Mouse (Mus musculus) A20 (cell line): ENCODE measurements around the gene Csde1.

ENCODE experiments used
- DNase-seq: peaks from one replicate; pipeline ENCODE4 v3.0.0-alpha.2; 2011; ENCODE audit warnings: low read depth, low spot score

Gene Csde1

DNA sequence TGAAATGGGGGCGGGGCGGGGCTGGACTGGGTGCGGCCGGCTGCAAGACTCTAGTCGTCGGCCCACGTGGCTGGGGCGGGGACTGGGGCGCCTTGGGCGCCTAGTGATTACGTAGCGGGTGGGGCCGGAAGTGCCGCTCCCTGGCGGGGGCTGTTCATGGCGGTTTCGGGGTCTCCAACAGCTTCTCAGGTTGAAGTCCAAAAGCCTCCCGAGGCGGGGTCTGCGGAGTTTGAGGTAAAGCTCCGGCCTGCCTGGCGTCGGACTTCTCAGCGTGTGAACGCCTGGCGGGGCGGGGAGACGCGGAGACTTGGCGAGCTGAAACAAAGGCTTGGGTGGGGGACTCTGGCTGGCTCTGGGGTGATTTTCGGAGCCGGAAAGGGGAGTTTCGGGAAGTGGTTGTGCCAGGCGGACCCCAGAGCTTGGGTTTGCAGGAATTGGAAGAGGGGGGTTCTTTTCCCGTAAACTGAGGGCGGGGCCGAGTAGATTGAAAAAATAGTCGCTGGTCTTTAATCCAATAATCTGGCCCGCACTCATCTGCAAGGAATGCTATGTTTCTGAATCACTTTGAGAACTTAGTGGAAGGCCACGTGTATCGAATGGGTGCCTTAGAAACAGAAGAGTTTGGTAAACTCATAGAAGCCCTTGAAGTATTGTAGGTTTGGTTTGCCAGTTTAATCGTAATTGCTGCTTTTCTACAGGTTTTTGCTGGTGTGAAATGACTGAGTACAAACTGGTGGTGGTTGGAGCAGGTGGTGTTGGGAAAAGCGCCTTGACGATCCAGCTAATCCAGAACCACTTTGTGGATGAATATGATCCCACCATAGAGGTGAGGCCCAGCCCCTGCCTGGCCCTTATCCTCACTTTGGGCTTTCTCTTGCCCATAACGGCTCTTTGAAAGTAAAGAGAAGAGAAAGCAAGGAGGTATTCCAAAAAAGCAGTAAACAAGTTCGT, 38.3 kb downstream of the Csde1 start, which contains the start of gene Nras:
Gene Nras (plus strand): TSS at position 79 of the 951 bp plus-strand sequence.
- peak; percentile 94 for DNase-seq

DNA sequence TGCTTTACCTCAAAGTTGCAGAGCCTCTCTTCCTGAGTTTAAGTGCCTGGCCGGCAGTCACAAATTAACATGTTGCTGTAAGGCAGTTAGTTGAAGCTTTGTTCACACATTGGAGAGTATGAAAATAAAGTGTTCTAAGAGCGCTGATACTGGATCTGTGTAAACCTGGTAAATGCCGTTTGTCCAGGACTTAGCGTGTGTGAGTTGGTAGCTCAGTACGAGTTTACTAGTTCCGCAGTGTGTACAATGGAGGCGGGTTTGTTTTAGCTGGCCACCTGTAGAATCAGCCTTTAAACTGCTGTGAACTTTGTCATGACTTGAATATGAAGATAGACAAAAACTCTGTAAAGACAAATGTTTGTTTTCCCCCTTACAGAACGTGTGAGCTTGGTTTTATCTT, 46.7 kb downstream of the Csde1 start:
- no peak for DNase-seq

DNA sequence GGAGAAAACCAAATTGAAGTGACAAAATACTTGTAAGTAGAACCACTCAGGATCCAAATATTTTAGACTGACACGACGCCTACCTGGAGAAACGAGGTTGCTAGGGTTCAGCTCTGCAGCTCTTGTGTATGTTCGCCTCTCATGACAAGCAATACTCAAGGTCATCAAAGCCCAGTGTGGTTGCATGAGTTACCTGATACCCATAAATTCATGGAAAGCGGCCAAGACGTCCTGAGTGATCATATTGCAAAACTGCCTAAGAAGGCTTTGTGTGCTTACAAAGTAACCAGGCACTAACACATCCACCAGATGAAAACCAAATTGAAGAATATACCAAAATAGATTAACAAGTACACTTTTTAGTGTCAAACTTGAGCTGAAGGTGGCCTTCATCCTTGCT, 48.7 kb downstream of the Csde1 start:
- DNase-seq, result no peak

DNA sequence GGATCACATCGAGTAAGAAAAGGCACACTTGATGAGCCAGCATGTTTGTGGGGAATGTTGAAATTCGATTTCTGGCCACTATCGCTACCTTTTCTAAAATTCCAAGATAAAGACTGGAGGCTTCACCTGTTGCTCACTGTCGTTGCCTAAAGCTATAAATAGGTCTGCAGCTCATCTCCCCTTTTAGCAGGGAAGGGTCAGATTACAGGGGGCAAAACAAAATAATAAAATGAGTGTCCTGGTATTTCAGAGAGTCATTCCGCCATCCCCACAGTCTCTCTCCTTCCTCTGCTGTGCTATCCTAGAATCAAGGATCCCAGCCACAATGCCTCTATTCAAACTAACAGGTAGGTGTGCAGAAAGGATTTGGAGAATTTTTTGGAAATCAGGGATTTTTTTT, 53.5 kb downstream of the Csde1 start, which contains the start of gene Ampd1:
Gene Ampd1 (plus strand): TSS at position 244 of the 400 bp plus-strand sequence.
- DNase-seq, result no peak

DNA sequence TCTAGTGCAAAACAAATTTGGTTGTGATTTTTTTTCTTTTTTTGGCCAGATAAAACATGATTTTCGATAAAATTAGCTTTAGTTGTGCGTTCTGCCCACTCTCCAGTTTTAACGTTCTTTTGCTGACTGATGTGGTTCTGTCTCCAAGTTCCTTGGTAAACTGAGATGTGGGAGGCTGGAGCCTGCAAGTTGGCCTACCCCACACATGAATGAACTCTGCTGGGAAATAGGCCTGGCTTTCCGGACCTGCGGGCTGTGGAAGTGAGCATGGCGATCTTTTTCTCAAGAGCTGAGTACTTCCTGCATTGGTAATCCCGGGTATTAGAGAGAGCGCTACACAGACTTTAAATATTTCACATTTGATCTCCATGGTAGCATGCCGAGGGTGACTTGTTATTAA, 55.6 kb downstream of the Csde1 start:
- no peak for DNase-seq

DNA sequence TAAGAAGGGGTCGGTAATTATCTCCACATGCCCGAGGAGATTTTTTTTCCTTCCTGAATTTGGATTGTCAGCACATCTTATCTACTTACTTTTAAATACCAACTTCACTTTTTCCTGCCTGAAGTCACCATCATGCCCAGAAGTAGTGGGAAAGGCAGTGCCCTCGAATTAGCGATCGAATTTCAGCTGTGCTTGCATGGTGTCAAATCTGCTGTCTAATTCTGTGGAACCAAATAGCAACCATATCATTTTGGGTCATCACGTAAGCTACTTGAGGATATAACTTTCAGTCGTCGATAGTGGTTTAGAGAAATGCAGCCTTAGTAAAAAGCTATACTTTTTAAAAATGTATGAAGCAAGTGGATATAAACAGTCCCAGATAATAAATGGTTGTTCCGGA, 56.2 kb downstream of the Csde1 start:
- no peak for DNase-seq

DNA sequence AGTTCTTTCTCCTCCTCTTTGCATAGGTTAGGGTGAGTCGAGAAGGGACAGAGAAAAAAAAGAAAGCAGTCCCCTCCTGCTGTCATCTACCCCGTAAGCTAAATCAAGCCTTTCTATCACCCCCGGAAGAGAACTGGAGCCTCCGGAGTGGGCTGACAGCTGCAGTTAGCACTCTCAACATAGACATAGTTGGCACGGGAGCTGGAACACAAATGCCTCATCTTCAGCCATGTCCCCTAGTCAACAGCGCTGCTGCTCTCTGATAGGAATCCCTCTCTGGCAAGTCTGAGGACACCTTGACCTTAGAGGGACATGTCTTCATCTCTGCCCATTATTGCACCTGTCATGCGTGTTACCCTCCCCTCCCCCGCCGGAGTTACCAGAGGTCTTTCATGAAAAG, 59.1 kb downstream of the Csde1 start:
- no peak for DNase-seq

DNA sequence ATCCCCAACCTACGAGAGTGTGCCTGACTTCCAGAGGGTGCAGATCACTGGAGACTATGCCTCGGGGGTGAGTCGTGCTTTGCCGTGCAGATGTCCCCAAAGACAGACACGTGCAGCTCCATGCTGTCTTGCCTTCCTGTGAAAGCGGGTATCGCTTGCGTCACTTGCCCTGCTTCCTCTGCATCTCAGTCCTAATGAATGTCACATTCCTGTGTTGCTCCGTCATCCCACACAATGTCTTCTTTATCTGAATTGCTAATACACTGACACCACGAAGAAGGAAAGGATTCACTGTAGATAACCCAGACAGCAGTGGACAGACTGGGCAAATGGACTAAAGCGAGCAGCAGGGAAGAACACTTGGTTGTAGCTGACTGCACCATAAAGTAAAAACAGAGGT, 60.8 kb downstream of the Csde1 start:
- DNase-seq, result no peak

DNA sequence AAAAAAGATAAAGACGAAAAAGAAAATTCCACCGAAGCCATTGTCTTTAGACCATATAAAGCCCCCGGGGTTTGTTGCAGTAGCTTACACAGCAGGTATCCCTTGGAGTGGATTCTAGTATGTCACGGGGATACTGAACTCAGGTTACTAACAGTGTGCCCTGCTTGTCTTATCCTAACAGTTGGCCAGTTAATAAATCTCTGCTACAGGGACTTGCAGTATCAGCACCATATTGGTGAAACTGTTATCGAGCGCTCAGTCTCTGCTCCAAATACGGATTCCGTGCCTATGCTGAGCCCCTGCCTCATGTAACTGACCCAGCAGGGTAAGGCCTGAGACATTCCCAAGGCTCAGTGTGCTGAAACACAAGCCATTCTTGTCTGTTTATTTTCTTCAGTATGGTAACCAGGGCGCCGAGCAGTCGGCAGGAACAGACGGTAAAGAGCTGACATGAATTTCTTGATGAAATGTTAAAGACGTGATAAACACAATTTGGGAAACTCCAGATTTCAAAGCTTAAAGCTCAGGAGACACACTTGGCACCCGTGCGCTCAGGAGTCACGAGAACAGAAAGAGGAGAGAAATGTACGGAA, 61.7 kb downstream of the Csde1 start:
- DNase-seq, result no peak

DNA sequence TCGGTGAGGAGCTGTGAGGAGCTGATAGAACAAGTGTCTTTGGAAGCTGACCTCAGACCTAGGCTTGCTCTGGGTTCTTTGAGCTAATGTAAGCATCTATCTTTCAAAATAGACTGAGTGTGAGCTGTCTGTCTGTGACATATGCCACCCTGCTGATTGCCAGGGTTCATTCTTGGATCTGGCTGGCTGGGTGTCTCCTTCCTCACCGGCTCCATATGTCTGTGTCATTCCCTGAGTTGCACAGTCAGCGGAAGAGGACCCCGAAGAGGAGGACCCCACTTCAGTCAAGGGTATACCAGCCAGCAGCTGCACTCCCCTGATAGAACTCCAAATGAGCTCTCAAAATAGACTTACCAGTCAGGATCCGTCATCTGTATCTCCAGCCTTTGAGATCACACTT, 62.5 kb downstream of the Csde1 start:
- no peak for DNase-seq

DNA sequence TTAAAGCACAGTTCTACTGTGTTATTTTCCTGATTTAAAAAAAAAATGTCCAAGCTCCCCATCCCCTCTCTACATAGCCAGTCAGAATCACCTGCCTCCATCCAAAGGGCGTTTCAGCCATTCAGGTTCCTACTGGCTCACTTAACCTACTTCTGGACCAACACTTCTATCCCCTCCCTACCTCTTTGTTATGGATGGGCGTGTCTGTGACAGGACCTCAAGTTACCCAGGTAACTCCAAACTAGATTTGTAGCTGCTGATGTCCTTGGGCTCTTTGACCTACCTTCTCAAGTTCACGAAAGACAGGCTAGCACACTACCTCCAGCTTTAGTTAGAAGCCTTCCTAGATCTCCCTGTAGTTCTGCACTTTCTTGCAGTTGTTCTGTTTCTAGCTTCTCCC, 65.8 kb downstream of the Csde1 start:
- no peak for DNase-seq

DNA sequence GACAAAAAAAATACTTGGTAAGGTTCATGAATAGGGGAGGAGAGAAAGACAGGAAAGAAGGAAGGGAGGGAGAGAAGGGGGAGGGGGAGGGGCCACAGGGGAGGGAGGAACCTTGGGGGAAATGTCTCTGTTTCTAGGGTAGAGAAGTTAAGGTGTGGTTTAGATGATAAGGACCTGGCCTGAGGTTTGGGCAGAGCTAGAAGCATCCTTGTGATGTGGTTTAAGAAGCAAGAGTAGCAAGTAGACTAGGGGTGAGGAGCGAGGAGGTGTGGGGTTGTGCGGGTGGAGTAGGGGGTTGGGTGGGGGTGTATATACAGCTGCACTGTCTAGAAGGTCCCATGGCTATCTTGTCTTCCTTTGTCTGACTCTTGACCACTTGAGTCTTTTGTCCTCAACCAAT, 71.5 kb downstream of the Csde1 start:
- no peak for DNase-seq

DNA sequence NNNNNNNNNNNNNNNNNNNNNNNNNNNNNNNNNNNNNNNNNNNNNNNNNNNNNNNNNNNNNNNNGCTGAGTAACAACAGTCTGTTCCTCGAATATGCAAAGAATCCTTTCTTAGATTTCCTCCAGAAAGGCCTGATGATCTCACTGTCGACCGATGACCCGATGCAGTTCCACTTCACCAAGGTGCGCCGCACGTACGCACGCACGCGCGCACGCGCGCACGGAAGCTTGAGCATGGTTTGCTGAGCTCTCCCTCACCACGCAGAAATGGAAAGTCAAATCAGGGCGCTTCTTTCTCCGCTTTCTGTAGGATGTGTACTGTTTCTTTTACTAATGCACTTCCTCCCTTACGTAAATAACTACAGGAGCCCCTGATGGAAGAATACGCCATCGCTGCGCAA, 78.4 kb downstream of the Csde1 start:
- DNase-seq, result no peak

DNA sequence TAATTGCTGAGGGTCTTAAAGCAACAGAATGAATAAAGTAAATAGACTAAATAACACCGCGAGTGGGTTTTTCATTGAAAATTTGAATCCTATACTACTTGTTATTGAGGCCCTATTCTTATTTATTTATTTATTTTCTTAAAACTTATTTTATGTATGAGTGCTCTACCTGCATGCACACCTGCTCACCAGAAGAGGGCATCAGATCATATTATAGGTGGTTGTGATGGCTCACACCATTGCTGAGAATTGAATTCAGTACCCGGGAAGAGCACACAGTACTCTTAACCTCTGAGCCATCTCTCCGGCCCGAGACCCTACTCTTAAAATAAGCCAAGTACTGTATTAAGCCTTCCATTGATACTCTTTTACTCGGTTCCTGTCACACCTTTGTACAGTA, 79.4 kb downstream of the Csde1 start:
- peak; percentile 27 for DNase-seq

DNA sequence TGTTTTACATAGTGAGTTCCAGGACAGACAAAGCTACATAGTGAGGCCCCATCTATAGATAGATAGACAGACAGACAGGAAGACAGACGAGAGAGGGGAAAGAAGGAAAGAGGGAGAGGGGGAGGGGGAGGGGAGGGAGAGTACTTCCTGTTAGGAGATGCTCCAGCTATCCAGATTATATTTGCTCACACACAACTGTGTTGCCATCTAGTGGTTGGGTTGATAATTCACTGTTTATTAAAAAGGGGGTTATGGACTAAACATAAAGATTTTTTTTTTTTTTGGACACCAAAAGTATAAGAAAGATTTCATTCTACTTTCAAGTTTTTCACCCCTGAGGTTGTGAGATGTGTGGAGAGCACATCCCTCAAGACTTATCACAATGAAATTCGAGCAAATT, 80.5 kb downstream of the Csde1 start:
- peak; percentile 49 for DNase-seq

DNA sequence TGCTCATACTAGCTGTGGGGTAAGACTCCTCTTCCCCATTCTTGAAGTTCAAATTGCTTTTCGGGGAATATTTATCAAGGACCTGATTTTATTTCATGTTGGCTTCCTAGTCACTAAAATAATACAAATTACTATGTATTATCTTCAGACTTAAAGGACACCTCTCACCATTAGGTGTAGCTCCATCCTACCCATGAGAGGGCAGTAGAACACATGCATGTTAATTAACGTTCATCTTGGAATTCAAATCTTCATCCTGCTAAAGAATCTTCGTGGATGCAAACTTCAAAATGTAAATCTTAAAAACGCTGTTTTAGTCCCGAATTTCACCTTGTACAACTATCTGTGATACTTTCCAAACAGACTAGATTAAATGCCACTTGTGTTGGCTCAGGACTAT, 81.0 kb downstream of the Csde1 start:
- DNase-seq, result peak; percentile 34

DNA sequence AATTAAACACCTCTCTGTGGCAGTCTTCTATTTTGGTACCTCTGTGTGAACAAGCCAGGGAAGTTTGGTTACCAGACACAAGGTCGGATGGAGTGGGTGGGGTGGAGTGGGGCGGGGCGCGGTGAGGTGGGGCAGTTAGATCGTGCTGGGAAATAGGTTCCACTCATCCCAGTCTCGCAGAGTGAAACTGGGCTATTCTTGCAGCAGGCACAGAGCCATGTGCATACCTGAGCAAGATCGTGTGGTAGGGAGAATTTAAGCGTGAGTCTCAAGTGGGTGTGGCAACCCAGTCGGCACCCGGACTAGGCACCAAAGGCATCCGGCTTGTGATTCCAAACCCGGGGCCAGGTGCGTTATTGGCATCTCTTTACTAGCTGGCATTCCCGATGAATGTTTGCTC, 81.7 kb downstream of the Csde1 start:
- no peak for DNase-seq

DNA sequence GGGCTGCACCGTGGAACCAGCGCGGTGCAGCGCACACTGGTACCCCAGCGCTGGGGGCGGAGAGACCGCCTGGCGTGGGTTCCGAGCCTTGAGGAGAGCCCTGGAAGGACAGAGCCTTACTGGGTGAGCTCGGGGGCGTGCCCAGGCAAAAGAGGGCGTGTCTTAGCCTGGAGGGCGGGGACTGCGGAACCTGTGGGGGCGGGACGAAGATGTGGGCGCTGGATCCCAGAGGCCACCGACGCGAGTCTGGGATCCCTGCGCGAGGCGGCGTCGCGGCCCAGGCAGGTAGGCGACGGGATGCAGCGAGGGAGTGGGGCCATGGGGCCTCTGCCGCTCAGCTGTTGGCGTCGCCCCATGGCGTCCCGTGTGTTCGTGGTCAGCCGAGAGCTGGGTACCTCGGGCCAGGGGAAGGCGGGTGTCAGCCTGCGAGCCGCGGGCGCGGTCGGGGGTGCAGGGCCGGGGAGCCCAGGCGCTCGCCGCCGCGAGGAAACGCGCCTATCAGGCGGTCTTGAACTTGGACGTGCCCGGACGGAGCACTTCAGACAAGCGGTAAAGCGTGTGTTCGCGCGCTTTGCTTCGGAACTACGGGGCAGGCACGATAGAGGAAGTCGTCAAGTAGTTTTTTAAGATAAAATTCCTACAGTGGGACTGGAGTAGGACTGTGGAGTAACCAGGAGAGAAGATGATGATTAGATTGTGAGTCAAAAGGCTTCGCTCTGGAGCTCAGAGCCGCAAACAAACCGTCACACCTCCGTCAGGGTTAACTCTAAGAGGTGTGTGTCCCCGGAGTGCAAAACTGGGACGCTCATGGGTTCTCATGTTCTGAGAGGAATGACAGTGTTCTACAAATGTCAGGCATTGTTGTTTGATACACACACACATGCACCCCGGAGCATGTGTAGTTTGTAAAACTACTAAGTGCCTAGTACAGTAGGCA, 82.5 kb downstream of the Csde1 start, which contains the start of gene Dennd2c:
Gene Dennd2c (plus strand): TSS at position 151 of the 937 bp plus-strand sequence.
- DNase-seq, result peak; percentile 88
